Mouse (Mus musculus): Measurements from ENCODE around the gene Asf1a.
A peak's percentile ranks its signal among the peaks of the same experiment; 100 is the strongest.

The Asf1a gene

DNA sequence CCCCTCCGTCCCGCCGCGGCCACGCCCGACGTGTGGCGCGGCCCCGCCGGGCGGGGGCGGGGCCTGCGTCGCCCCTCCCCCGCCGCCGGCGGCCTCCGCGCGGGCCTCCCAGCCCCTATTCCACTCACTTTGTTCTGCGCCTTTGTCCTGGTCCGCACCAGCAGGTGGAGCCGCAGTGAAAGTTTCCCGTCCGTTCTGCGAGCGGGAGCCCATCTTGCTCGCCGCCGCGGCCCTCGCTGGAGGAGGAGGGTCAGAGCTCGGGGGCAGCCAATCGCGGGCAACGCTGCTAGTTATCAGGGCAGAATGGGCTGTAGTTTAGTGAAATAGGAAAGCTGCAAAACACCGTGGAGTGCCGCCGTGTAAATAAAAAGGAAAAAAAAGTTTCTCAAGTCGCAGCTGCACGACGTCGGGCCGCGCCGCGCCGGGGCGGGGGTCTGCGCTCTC is at the start of gene Asf1a:
Gene Asf1a, plus strand, starts transcription at position 81 of the 444 bp plus-strand sequence.
- DNase-seq: peak; percentile 98

- DNase-seq: no peak
Measured at GRCm38 (mm10) chr10:53562001-53562400, 34.6 kb upstream of the Asf1a start.

DNA sequence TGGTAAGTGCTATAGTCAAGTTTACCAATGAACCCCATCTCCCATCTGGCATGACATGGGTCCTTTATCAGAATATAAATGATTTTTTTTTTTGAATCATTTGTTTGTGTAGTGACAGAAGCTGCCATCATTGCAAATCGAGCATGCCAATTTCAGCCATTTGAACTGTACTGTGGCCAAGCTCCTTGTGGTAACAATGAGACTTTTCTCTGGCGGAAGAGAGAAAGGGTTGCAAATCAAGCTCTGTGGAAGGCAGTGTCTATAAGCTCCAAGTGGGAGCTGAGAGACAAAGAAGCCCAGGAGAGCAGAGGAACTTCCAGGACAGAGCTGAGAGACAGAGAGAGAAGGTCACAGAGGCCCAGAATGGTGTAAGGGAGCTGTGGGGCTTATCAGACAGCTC is 31.0 kb upstream of the Asf1a start:
- DNase-seq: no peak

DNA sequence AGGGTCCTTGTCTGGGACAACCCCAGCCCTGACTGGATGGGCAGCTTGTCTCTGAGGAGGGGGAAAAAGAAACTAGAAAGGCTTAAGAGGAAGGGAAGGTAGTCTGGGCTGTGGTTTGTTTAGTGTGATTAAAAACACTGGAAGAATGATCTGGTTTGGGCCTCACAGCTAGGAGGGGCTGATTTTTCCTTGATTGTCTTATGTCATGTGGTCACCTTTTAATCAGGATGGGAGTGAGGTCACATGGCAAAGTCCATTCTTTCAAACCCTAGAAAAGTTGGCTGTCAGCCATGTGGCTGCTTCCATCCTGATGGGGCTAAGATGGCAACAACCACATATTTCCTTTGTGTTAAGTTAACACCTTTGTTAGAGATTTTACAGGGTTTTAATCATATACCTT is 28.0 kb upstream of the Asf1a start:
- DNase-seq: peak; percentile 20

DNA sequence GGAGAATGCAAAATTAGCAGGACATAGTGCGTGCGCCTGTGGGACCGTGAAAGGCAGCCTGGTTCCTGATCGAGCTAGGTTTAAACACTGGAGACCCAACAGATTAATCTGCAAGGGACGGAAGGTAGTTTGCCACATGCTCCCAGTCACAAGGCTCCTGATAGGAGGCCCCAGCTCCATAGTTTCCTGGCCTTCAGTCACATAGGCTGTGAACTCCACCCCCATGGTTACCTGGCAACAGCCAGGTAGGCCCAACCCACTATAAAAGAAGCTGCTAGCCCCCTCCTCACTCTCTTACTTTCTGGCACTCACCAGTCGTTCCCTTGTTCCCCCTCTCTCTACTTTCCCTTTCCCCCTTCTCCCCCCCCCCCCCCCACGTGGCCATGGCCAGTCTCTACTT is 16.4 kb upstream of the Asf1a start:
- DNase-seq: no peak

DNA sequence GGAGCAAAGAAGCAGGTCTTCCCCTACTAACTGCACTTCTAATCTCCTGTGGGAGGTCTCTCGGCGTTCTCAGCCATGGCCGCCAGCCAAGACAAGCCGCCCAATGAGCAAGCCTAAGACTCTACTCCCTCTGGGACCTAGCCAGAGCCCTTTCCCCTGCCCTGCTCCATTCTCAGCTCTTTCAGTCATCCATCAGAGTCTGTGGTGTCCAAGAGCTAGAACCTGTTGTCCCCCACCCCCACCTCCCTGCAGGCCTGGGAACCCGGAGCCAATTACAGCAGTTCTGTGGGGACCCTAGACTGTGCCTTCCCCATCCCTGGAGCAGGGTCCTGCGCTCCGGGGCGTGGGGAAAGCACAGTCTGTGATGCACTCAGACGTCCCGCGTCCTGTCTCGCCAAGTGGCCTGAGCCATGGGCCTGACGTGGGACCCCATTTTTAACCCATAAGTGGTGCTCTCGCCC is 15.9 kb upstream of the Asf1a start:
- DNase-seq: peak; percentile 40

GRCm38 (mm10) chr10:53581087-53581486 is 15.5 kb upstream of the Asf1a start:
- no peak for DNase-seq

DNA sequence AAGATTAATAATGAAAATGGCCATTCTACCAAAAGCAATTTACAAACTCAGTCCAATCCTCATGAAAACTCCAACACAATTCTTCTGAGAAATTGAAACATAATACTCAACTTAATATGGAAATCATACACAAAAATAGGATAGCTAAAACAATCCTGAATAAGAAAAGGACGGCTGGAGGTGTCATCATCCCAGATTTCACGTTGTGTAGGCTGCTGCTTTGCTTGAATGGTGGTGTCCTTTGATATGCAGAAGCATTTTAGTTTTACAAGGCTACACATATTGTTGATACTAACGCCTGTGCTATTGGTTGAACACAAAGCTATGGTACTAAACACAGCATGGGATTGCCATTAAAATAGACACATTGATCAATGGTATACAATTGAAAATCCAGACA is 10.8 kb upstream of the Asf1a start:
- no peak for DNase-seq

DNA sequence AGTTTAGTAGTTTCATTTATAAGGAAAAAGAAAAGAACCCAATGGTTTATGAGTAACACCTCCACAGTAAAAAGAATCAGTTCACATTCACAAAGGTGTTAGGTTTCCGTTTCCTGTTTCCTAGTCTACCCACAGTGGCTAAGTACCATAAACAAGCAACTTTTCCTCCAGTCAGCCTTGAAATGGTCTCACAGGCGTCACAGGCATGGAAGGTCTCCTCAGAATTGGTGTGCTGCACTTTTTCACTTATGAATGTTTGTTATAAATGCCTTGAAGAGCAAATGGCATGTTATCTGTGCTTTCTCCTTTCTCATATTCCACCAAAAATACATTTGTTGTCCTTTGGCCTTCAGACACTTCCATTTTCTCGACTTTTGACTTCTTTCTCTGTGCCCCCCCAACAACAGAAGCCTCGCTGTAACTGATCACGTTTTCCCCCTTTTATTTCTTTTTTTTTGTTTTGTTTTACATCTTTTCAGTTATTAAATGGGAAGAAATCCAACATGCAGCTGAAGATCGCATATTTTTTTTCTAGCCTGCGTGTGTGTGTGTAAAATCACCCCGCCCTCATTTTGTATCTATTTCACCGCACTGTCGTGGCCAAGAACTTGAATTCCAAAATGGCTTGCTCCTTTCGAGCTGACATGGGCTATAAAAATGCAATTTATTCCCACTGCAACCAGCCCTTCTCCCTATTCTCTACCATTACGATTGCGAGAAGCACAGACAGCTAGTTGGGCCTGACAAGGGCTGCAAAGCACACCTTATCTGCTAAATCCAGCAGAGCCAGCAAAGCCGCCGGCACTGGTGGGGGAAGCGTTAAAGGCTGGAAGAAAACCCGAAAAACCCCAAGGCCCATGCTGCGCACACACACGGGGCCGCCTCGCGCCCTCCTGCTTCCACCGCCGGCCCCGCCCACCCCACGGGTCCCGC is 547 bp upstream of the Asf1a start:
- DNase-seq: peak; percentile 17

DNA sequence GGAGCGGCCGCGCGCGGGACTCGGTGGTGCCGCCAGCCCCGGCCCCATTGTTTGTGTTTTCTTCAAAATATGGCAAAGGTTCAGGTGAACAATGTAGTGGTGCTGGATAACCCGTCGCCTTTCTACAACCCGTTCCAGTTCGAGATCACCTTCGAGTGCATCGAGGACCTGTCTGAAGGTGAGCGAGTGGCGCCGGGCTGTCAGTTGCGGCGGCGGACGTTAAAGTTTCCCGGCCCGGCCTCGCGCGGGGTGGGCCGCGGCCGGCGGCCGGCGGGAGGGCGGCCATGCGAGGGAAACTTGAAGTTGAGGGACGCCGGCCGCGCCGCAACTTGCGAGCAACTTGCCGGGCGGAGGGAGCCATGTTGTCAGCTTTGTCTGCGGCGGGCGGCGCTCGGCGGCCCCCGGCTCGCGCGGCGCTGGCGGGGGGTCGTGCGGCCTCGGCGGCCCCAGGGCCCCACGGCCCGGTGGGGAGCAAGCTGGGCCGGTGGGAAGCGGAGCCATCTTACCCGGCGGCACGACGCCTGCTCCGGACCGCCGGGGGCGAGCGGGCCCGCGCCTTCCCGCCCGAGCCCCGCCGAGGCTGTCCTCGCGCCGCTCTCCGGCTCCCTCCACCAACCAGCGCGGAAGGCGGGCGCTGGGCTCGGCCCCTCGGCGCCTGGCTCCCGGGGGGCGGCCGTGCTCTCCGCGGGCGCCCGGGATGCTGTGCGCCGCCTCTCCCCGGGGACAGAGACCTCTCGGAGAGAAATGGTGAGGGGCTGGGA is 744 bp downstream of the Asf1a start:
- DNase-seq: peak; percentile 31

DNA sequence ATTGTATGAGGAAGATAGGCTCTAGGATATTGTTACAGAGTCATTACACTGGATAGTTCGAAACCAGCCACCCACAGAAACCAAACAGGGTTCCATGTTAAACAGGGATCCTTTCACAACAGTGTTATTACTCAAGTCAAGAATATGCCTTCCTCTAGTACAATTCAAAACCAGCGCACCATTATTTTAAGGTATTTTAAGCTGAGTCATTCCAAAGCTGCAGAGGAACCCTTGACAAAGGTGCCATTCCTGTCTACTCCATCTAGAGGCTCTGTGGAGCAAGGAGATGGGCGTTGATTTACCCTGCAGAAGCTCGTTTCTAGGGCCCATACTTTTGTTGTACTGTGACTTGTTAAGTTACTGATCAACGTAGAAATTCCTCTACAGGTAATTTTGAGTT is 2.3 kb downstream of the Asf1a start:
- peak; percentile 53 for DNase-seq

GRCm38 (mm10) chr10:53605328-53605727 is 8.8 kb downstream of the Asf1a start:
- DNase-seq: no peak

- no peak for DNase-seq
Measured at GRCm38 (mm10) chr10:53608274-53608673, 11.7 kb downstream of the Asf1a start.

DNA sequence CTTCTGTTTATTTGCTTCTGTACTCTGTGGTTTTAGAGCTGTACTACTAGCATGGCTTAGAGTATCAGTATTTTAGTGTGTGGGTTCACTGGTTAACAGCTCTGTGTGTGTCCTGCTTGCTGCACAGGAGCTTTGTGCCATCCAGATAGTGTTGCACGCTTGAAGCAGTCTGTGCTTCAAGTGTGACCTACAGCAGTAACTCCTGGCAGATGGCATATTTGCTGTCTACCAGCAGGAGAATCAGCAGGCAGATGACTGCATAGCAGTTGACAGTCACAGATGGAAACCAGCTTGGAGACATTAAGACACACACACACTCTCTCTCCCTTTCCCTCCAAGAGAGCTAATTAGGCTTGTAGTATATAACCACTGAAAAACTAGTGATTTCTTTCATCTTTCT is 15.6 kb downstream of the Asf1a start:
- no peak for DNase-seq

DNA sequence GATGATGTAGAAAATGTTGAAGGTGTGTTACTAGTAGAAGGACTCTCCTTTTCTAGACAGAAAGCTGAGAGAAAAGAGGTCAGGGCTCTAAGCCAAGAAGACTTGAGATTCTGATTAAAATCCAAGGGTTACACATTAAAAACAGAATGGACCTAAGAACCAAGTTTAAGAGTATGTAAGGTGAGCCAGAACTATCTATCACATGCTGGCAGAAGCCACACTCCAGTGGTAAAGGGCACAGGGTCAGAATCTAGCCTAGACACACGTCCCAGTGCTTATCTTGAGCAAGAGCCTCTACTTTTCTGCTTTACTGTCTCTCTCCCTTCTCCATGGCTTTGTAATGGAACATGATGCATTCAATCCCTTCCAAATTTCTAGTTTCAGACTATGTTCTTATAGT is 17.4 kb downstream of the Asf1a start:
- peak; percentile 85 for DNase-seq

DNA sequence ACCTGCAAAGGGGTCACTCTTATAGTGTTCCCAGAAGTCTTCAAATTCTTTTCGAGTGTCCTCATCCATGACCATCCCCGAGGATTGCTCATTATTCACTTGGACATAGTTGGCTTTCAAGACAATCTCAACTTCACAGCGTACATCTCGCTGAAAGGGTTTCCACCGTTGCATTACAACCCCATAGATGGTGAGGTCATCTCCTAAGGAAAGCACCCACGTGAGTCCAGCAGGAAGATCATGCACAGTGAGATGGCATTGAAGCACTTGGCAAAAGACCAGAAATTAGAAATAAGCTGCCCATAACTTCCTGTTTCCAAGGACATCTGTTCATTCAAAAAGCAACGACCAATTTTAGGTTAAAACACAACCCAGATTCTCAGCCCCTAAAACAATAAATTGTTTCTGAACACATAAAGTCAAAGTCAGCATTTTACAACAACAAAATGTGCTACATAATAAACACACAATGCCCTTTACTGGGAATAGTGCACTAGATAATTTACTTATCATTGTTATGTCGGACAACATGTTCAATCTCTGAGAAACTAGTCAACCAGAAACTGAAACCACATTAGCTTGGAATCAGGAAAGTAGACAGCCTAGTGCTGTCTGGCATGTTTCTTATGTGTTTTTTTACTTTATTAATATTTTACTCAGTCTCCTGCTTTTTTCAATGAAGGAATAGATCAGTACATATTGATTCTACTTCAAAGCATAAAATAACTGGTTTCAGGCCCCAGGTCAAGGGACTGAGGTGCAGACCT is 19.5 kb downstream of the Asf1a start:
- DNase-seq: no peak

DNA sequence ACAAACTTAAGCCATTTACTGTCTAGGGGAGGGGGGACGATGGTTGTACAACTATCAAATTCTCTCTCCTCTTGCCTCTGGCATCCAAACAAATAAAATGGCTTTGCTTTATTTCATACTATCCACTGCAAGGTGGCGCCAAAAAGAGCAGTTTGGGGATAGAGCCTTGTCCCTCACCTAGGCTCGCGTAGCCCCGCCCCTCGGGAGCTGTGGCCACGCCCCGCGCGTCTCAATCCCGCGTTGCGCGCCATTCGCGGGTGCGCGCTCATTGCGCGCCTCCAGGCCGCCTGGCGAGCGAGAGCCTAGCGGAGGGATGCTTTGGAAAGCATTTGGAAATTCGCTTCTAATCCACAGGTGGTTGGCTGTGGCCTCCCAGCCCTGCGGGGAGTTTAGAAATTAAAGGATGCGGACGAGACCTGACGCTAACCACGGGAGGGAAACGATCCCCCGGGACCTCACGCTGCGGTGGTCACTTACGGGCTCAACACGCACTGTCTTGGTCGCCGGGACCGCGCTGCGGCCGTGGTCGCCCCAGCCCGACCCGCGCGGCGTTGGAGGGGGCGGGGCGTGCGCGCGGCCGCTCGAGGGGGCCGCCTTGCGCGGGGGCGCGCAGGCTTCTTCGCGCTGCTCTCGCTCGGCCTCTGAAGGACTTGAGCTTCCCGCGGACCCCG is 32.8 kb downstream of the Asf1a start:
- DNase-seq: peak; percentile 96

- DNase-seq: peak; percentile 98
Measured at GRCm38 (mm10) chr10:53629918-53630250, 33.3 kb downstream of the Asf1a start.

DNA sequence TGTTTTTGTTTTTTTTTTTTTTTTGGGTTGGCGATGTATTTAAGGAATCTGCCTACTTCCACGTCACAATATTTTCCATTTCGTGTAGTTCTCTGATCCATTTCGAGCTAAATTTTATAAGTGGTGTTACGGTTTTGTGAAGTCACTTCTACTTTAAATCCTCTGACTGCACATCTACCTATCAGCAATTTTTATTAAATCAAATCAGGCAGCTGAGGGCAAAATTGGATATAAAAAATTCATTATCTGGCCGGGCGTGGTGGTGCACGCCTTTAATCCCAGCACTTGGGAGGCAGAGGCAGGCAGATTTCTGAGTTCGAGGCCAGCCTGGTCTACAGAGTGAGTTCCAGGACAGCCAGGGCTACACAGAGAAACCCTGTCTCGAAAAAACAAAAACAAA is 33.8 kb downstream of the Asf1a start, which contains the start of gene Mcm9:
Gene Mcm9, minus strand, starts transcription at position 101 of the 400 bp plus-strand sequence.
- peak; percentile 23 for DNase-seq

DNA sequence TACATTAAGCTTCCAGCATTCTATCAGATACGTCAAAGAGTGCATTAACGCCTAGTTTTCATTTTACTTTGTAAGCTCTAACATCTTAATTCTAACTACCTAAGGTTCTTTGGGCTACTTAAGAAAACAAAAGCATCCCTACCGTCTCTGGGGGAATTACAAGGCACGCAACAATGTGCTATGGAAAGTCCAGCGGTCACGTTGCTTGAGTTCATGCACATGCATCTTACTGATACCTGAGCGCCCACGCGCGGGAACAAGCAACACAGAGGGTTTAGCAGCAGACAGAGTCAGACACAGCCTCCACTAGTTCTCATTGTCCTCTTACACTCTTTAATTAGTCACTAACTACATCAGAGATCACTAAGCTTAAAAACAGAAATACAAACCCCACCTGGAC is 37.6 kb downstream of the Asf1a start:
- no peak for DNase-seq

- DNase-seq: peak; percentile 78
Measured at GRCm38 (mm10) chr10:53635246-53635971, 38.9 kb downstream of the Asf1a start.

DNA sequence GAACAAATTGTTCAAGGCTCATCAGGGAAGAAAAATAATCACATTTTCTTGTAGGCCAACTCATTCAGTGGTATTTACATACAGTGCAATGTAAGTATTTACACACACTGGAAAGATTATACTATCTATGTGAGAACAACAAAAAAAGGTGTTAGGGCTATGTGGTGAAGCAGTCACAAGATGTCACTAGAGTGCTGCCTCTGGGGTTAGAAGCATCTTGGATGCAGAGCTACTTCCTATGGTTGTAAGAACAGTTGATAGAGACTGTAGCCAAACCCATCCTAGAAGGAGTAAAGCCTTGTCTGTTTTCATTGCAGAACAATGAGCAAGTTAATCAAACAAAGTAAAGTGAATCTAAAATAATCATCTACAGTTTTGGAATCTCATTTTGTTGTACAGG is 45.0 kb downstream of the Asf1a start:
- DNase-seq: peak; percentile 44
